Mouse (Mus musculus) embryonic stem cell, embryonic (primary cell): ENCODE data around the gene Gm45785.

ENCODE experiments used
- CTCF ChIA-PET, 4 experiments: fragments of 300-600 bp in 2 of 4; fragments of 350-600 bp in 2 of 4; sonication (Branson Sonifier 250); formaldehyde crosslinking; loops; one replicate each; lab custom pipeline; 2022; ENCODE audit warnings: inconsistent platforms in 2 of 4; lab: Charles Lee
- POLR2A ChIA-PET, 4 experiments: fragments of 300-600 bp in 2 of 4; fragments of 350-600 bp in 2 of 4; sonication (Branson Sonifier 250); formaldehyde crosslinking; loops; one replicate each; lab custom pipeline; 2022; ENCODE audit warnings: antibody characterized with exemption in 4 of 4, inconsistent platforms in 1 of 4; lab: Charles Lee

Gm45785 gene

DNA sequence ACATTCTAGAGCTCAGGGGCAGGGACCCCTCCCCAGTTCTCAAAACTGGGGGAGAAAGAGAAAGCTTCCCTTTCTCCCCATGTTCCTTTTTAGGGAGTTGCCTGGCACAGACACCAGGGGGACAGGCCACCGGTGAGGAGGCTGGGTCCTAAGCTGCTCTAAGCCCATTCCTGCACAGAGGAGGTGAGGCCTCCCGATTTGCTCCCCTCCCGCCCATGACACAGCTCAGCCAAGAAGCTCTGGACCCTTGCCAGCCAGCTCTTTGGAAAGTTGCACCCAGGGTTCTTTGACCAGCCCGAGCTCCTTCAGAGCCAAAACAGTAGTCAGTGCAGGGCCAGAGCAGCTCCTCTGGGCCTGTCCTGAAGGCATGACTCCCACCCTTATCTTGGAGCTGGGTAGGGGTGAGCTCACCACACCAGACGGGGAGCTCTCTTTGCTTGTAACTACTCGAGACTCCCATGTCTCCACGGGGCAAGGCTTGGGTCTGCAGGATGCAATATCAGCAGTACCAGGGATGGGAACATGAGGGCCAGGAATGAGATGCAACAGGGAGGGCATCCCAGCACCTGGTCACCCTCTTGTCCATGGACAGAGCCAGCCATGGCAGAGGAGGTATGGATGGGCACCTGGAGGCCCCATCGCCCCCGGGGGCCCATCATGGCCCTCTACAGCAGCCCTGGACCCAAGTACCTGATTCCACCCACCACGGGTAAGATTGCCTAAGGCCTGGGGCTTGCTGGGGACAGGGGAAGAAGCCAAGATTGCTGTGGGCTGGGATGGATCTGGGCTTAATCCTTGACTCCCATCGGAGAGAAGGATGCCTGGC, 8.2 kb downstream of the Gm45785 start, which contains the start of gene Odf3:
Odf3 (plus strand) TSS at position 51 of the 826 bp plus-strand sequence.
- ChIA-PET POLR2A (interaction anchor here in 3 of 4 experiments (0.6 to 2.6 kb wide), 14 partner anchors 9 to 491 kb away, joined by 3 to 24 read pairs (median 5); partner anchors contain the start of genes Gm45785 (in 3 of the 3), Ric8a (in 3 of the 3), Bet1l (in 2 of the 3) and B4galnt4 (in 1 of the 3)), CTCF (interaction anchor here (0.5 to 6.3 kb wide), 12 partner anchors 19 to 329 kb away, joined by 3 to 50 read pairs (median 4); no protein-coding TSS in a partner anchor)

DNA sequence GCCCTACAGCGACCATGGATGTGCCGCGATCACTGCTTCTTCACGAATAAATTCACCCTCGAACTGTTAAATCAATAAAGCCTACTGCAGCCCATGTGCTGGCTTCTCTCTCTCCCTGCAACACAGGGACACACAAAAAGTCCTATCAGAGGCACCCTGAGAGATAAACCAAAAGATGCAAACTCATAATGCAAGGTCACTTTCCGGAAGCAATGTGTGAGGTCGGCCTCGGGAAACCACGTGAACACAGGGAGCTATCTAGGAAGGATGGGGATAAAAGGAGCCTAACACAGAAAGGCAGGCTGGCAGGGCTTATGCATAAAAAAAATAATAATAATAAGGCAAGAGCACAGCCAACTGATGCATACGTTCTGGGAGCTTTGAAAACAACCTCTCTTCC, 9.5 kb downstream of the Gm45785 start:
- ChIA-PET CTCF (interaction anchor here (0.6 to 6.3 kb wide), 9 partner anchors 8 to 330 kb away, joined by 3 to 50 read pairs (median 12); partner anchors contain the start of gene Urah (in 1 of the 4)), POLR2A (interaction anchor here in 3 of 4 experiments (0.5 to 2.6 kb wide), 11 partner anchors 10 to 223 kb away, joined by 3 to 24 read pairs (median 5); partner anchors contain the start of genes Gm45785 (in 3 of the 3), Ric8a (in 3 of the 3), Bet1l (in 2 of the 3) and Urah (in 1 of the 3))

DNA sequence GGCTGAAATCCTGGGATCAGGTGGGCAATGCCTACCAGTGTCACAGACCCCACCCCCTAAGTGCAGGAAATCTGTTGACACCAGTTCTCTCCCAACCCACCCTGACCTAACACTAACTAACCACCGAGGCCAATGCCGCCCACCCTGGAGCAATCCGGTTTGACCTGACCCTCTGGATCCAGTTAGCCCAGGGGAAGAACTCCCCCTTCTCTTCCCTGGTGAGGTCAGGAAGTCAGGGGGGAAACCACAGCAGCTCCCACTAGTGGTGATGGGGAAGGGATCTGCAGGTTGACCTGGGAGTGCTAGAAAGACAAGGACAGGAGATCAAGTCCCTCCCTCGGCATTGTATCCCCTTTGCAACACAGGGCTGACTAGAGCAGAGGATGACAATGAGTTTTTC, 10.4 kb downstream of the Gm45785 start:
- POLR2A ChIA-PET, result interaction anchor here in 3 of 4 experiments (0.5 to 1.9 kb wide), 9 partner anchors 8 to 331 kb away, joined by 3 to 19 read pairs (median 5); partner anchors contain the start of genes Bet1l (in 1 of the 3), Gm45785 (in 1 of the 3) and Ric8a (in 1 of the 3)
- CTCF ChIA-PET, result interaction anchor here (0.6 to 6.3 kb wide), 32 partner anchors 8 to 867 kb away, joined by 3 to 50 read pairs (median 4); partner anchors contain the start of genes Urah (in 2 of the 4), 6430531B16Rik (in 1 of the 4), Gm45785 (in 1 of the 4) and Ric8a (in 1 of the 4)

DNA sequence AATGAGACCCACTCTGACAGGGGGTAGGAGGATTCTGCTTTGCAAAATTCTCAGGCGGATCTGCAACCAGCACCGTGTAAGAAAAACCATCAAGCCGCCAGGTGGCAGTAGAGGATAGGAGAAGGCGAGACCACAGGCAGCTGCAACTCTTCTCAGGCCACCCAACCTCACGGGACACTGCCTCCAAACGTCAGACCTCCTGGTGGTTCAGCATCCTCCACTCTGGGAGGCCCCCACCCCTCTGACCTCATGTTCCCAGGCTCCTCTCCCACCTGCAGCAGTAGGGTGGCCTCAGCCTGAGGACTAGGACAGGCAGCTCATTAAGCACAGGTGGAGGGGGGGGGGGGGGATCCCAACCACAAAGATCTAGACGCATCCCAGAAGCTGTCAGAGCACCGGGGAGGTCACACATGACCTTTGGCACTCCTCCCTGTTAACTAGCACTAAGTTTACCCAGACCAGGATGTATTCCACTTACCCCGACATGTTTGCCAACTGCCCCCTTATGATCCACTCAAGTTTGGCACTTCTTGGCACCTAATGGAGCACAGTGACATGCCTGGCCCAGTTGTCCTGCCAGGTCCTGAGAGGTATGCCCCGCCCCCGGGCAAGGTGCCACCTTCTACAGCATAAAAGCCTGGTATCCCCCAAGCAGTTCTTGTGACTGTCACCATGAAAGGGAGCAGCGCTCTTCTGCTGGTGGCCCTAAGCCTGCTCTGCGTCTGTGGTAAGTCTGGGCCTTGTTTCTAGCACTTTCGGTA, 11.0 kb downstream of the Gm45785 start, which contains the start of gene Scgb1c1:
Scgb1c1 (plus strand) TSS at position 643 of the 761 bp plus-strand sequence.
- ChIA-PET CTCF (interaction anchor here (0.5 to 6.3 kb wide), 45 partner anchors 8 to 1632 kb away, joined by 3 to 50 read pairs (median 4); partner anchors contain the start of genes Urah (in 2 of the 4), 6430531B16Rik (in 1 of the 4), Gm45785 (in 1 of the 4) and Ric8a (in 1 of the 4)), POLR2A (interaction anchor here in 3 of 4 experiments (0.5 to 1.9 kb wide), 17 partner anchors 8 to 1332 kb away, joined by 3 to 19 read pairs (median 3); partner anchors contain the start of genes Bet1l (in 1 of the 3), Gm45785 (in 1 of the 3) and Ric8a (in 1 of the 3))

DNA sequence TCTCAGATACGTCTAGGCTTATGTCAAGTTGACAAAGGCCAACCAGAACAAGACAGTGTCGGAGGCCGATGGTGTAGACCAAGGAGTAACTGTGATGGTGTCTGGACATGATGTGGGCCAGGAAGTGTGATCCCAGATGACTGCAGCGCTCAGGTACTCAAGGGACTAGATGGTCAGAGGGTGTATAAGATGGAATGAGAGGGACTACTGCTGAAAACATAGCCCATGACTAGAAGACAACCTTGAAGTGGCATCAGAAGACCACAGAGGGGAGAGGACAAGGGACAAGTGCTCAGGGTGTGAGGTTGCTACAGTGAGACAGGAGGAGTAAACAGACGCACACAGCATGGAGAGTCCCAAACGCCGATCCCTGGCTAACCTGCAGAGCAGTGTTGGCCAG, 12.3 kb downstream of the Gm45785 start:
- ChIA-PET POLR2A (interaction anchor here in 2 of 4 experiments (1.4 to 4.2 kb wide), 3 partner anchors 10 to 39 kb away, joined by 3 to 33 read pairs (median 5); partner anchors contain the start of genes Bet1l (in 1 of the 2), Gm45785 (in 1 of the 2) and Ric8a (in 1 of the 2)), CTCF (interaction anchor here in 2 of 4 experiments (2.6 to 6.3 kb wide), 2 partner anchors 59 kb away, joined by 24 to 50 read pairs; no protein-coding TSS in a partner anchor)

DNA sequence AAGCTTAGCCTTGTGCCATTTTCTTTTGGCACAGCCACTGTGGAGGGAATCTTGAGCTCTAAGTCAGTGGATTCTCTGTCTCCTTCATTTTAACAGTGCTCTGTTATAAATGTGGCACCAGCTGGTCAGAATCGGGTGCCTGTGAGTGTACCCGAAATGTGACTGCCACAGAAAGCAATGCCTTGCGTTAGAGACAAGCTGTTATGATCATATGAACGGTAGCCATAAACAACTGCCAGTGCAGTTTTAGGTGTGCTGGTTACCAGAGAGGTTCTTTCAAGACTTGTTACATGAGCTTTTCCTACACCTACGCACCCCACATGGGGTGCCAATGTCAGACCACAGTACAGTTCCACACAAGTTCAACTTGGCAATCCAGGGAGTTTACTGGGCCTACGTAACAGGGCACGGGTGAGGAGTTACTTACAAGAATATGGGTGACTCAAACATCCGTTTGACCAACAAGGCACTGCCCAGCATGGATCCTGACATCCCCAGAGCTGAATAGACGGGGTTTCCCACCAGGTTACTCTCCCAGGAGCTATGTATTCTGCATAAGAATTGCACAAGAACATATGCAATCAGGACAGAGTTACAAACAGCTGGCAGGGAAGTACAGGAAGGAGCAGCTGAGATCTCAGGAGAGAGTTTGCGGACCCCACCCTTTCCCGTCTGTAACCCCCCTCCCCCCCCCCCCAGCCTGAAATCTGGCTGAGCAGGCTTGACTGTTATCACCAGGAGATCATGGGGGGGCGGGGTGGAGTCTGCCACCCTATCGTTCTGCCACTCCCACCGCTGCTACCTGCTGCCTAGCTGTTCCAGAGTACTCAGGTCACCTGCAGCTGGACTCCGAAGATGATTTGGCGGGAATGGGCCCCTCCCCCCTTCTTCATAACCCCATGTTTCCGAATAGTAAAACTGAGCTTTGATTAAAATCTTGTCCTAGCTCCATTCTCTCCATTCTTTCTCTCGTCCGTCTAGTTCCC, 15.1 kb downstream of the Gm45785 start:
- CTCF ChIA-PET, result interaction anchor here (0.6 to 3.1 kb wide), 19 partner anchors 10 to 1086 kb away, joined by 3 to 22 read pairs (median 4); no protein-coding TSS in a partner anchor
- POLR2A ChIA-PET, result interaction anchor here in 3 of 4 experiments (0.6 to 4.2 kb wide), 54 partner anchors 8 to 1796 kb away, joined by 3 to 33 read pairs (median 4); partner anchors contain the start of genes Zfp941 (in 3 of the 3), Bet1l (in 2 of the 3), Gm45785 (in 2 of the 3) and Ric8a (in 2 of the 3)

DNA sequence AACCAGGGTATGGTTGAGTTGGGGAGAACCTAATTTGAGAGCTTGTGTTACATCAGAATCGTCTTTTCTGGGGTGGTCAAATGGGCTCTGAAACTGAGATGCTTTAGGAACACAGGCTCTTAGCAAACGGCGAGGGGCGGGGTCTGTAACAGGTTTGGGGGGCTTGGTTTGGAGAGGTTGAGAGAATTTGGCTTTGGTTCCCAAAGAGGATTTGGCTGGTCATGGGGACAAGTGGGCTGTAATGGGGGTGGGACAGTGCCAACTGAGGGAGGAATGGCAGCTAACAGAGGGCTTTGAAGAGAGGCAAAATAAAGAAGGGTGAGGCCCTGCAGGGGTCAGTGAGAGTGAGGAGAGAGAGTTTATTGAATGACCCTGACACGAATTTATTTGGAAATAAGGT, 16.6 kb downstream of the Gm45785 start:
- CTCF ChIA-PET, result interaction anchor here in 1 of 4 experiments (3.1 kb wide), 1 partner anchor 64 kb away, joined by 22 read pairs; no protein-coding TSS in a partner anchor

DNA sequence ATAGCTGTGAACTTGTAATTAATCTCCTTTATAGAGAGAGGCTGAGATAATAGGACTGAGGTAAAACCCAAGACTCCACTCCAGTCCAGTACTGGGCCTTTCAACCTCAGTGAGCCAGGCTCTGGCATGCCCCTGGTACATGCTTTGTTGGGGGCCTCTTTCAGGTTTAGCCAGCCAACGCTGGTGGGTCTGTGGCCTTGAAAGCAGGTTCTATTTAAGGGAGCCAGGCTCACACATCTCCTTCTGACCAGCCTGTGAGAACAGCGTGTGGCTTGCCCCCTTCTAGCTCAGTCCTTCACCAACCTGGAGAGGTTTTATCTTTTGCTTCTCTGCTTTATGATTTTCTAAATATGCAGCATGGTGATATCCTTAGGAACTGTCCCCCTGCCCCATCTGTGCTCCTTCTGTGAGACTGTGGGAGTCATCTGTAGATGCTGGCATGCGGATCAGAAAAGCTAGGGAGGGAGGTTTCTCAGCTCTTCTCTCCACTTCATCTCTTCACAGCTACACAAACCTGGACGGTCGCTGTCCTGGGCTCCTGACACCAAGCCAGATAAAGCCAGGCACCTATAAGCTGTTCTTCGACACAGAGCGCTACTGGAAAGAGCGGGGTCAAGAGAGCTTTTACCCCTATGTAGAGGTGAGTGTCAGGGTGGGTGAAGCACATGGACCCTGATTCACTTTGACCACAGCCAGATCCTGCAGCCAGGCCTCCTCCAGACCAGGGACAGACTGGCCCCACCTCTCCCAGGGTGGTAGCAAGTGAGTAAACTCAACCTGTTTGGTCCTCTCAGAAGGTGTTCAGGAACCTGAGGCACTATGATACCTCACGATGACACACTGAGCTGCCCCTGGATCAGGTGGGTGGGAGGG, 19.7 kb downstream of the Gm45785 start:
- ChIA-PET CTCF (interaction anchor here in 3 of 4 experiments (0.7 to 2.1 kb wide), 5 partner anchors 8 to 67 kb away, joined by 3 to 13 read pairs (median 9); partner anchors contain the start of genes Scgb1c1 (in 2 of the 3) and Zfp941 (in 1 of the 3)), POLR2A (interaction anchor here in 3 of 4 experiments (0.5 to 2.7 kb wide), 8 partner anchors 9 to 120 kb away, joined by 3 to 16 read pairs (median 4); partner anchors contain the start of genes Gm45785 (in 1 of the 3), Psmd13 (in 1 of the 3), Ric8a (in 1 of the 3) and Sirt3 (in 1 of the 3))

More for the DNA sequence above, 16.6 kb downstream of the Gm45785 start:
- POLR2A ChIA-PET, result interaction anchor here in 1 of 4 experiments (1.4 to 4.2 kb wide), 2 partner anchors 18 to 376 kb away, joined by 4 to 33 read pairs; partner anchors contain the start of genes Bet1l, Gm45785, Rassf7 and Ric8a

DNA sequence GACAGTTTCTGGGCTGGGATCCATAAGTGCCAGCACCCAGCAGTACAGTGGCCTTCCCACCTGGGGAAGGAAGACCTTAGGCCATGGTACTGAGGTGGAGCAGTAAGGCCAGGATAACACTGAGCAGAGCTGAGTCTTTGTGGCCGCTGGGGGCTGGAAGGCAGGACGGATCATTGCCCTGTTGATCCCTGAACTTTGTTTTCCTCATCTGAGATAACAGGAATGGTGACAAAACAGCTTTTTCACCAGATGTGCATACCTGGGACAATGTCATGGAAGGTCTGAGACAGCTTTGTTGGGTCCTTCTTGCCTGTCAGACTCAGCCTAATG, 20.4 kb downstream of the Gm45785 start:
- ChIA-PET CTCF (interaction anchor here (0.6 to 2.1 kb wide), 9 partner anchors 9 to 691 kb away, joined by 3 to 13 read pairs (median 5); partner anchors contain the start of gene Scgb1c1 (in 2 of the 4)), POLR2A (interaction anchor here in 3 of 4 experiments (0.5 to 2.7 kb wide), 18 partner anchors 9 to 735 kb away, joined by 3 to 16 read pairs (median 3); partner anchors contain the start of genes Zfp941 (in 3 of the 3), Echs1 (in 1 of the 3), Gm45785 (in 1 of the 3) and Psmd13 (in 1 of the 3))

DNA sequence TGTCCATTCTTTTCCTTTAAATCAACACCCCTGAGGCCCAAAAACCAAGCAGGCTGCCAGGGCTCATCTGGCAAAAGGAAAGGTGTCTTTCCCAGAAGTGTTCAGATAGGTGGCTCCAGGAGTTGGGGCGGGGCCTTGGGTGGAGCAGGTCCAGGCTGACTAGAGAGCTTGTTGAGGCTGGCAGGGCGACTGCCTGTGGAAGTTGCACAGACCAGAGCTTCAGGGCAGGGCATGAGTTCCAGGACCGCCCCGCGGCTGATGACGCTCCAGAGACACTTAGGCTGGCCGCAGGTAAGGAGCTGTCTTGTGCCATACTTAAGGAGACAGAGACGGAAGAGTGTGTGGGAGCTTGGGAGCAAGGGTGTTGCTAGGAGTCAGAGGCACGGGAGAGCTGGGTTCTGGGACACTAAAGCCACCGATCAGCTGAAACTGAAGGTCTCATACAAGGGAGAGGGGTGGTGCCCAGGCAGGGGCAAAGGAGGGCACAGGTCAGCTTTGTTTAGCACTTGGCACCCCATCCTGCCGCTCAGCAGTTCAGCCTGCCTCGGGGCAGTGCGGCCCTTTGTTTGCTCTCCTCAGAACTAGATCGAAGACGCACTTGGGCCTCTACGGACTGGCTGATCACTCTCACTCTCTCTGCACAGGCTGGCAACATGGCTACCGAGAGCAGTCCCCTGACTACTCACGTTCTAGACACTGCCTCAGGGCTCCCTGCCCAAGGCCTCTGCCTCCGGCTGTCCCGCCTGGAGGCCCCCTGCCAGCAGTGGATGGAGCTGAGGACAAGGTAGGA, 21.0 kb downstream of the Gm45785 start, which contains the start of gene Urah:
Urah (plus strand) TSS at position 51 of the 790 bp plus-strand sequence.
- CTCF ChIA-PET, result interaction anchor here (0.6 to 2.1 kb wide), 12 partner anchors 10 to 690 kb away, joined by 3 to 13 read pairs (median 4); partner anchors contain the start of genes Scgb1c1 (in 3 of the 4) and Zfp941 (in 1 of the 4)
- POLR2A ChIA-PET, result interaction anchor here (0.5 to 2.7 kb wide), 19 partner anchors 8 to 748 kb away, joined by 3 to 16 read pairs (median 3); partner anchors contain the start of genes Zfp941 (in 3 of the 4), Echs1 (in 1 of the 4), Gm45785 (in 1 of the 4) and Rassf7 (in 1 of the 4)

DNA sequence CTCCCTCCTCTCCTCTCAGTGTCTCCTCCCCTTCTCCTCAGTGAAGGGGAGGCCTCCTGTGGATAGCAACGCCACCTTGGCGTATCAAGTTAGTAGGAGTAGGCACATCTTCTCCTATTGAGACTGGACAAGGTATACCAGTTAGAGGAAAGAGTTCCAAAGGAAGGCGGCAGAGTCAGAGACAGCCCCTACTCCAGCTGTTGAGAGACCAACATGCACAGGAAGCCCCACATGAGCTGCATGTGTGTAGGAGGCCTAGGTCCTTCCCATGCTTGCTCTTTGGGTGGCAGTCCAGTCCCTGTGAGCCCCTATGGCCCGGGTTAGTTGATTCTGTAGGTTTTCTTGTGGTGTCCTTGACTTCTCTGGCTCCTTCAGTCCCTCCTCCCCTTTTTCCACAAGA, 22.8 kb downstream of the Gm45785 start:
- ChIA-PET POLR2A (interaction anchor here in 1 of 4 experiments (0.8 kb wide), 1 partner anchor 12 kb away, joined by 3 read pairs; no protein-coding TSS in a partner anchor), CTCF (interaction anchor here in 1 of 4 experiments (0.6 to 0.7 kb wide), 2 partner anchors 770 to 1826 kb away, joined by 3 to 5 read pairs; no protein-coding TSS in a partner anchor)

DNA sequence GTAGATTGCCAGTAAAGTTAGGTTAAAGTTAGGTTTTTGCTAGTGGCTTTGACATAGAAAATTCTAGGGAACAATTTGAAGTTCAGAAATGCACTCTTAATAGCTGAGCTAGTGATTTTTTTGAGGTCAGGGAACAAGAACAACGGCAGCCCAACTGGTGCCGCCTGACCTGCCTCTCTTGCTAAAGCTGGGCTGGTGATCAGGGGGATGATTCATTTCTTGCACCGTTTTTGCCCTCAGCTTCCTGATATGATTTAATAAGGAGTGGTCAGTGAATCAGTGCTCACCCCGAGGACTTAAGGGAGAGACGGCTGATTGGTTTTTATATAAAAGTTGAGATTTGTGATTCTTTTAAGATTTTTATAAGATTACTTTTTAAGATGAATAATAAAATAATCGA, 24.7 kb downstream of the Gm45785 start:
- ChIA-PET POLR2A (interaction anchor here in 2 of 4 experiments (0.6 to 2.4 kb wide), 5 partner anchors 9 to 142 kb away, joined by 3 to 9 read pairs (median 3); partner anchors contain the start of gene Zfp941 (in 2 of the 2)), CTCF (interaction anchor here in 2 of 4 experiments (0.6 to 1.0 kb wide), 2 partner anchors 9 to 643 kb away, joined by 3 read pairs; no protein-coding TSS in a partner anchor)
